Mouse (Mus musculus) heart, postnatal 0 days (tissue): ENCODE measurements at regions not wholly inside any gene's neighbourhood (a gene's known extent, or its start where the extent isn't known, plus 50 kb on each side); places are given as distances from the start of the nearest gene placed in this dataset.

ENCODE experiments used
- ATAC-seq: fragments of 200-750 bp; cut with Nextera tagmentation; 2 replicates; pipeline ENCODE4 v1.8.0; 2017; ENCODE audit warnings: low read depth, moderate number of reproducible peaks, moderate library complexity; ENCODE audit not compliant: insufficient read depth
- DNase-seq: peaks from one replicate; pipeline ENCODE4 v3.0.0-alpha.2; 2016; ENCODE audit warnings: low spot score
- H3K27ac ChIP-seq: fragments of 300-500 bp; sonication (generic); 2 replicates; pipeline ENCODE4 v1.5.1; 2014; ENCODE audit warnings: low read depth, mild to moderate bottlenecking
- H3K27me3 ChIP-seq: fragments of 300-500 bp; sonication (generic); 2 replicates; pipeline ENCODE4 v1.6.1; 2014; ENCODE audit warnings: low read length, mixed read lengths; ENCODE audit not compliant: control insufficient read depth, insufficient read depth
- H3K36me3 ChIP-seq: fragments of 300-500 bp; sonication (generic); replicated peaks from 2 replicates; pipeline ENCODE4 v1.6.1; 2014; ENCODE audit warnings: low read length, mixed read lengths; ENCODE audit not compliant: control insufficient read depth, insufficient read depth
- H3K4me1 ChIP-seq: fragments of 300-500 bp; sonication (generic); 2 replicates; pipeline ENCODE4 v1.6.1; 2014; ENCODE audit warnings: antibody characterized with exemption; ENCODE audit not compliant: control insufficient read depth, insufficient read depth
- H3K4me2 ChIP-seq: fragments of 300-500 bp; sonication (generic); 2 replicates; pipeline ENCODE4 v1.6.1; 2014; ENCODE audit warnings: low read depth, mild to moderate bottlenecking, low read length, moderate library complexity
- H3K4me3 ChIP-seq: fragments of 300-500 bp; sonication (generic); 2 replicates; pipeline ENCODE4 v1.5.1; 2014; ENCODE audit warnings: low read depth, low read length
- H3K9ac ChIP-seq: fragments of 300-500 bp; sonication (generic); replicated peaks from 2 replicates; pipeline ENCODE4 v1.6.1; 2014; ENCODE audit warnings: low read depth, low read length, mixed read lengths
- H3K9me3 ChIP-seq: fragments of 300-500 bp; sonication (generic); replicated peaks from 2 replicates; pipeline ENCODE4 v1.6.1; 2016; ENCODE audit warnings: low read length; ENCODE audit not compliant: control insufficient read depth
- CTCF ChIP-seq: IDR thresholded peaks from 2 replicates; pipeline ENCODE4 v1.5.1; 2016; ENCODE audit warnings: antibody characterized with exemption, control low read depth, low read depth
- EP300 ChIP-seq: IDR thresholded peaks from 2 replicates; pipeline ENCODE4 v1.6.1; 2016; ENCODE audit warnings: antibody characterized with exemption, low read depth
- WGBS: fragments of 180-500 bp; shearing (Covaris S2); extraction: QIAGEN DNeasy Blood & Tissue Kit; methylation state at CpG from one replicate; pipeline ENCODE4 v1.1.7; 2014; 5-methylcytosine and 5-hydroxymethylcytosine counted together

DNA sequence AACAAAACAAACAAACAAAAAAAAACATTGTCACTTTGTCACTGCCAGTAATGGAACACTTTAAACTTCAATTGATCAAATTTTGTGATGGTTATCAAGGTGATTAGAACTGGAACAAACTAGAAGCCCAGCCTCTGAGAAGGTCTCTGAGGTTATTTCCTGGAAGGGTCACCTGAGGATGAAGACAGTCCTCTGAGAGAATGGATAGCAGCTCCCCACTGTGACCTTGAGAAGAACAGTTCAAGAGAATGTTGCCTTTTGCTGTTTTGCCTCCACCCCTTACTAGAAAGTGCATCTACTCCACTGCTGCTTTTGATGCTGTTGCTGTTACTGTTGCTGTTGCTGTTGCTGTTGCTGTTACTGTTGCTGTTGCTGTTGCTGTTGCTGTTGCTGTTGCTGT is 205.1 kb upstream of the Clec14a start:
- H3K4me1 ChIP-seq: peaks cover 6% of the 10 kb centered on the region; the same call in 1 of the 2 replicates
- no peak overlapping the region for H3K4me2 ChIP-seq
- no peak for TF ChIP-seq CTCF
- TF ChIP-seq EP300: no peak
- DNase-seq (no peak), ATAC-seq (no peak)
- H3K36me3 ChIP-seq: no peaks in the 10 kb centered on the region
- no peak overlapping the region for H3K9ac ChIP-seq
- H3K27me3 ChIP-seq: no peaks in the 10 kb centered on the region
- H3K4me3 ChIP-seq: no peak overlapping the region
- no peak overlapping the region for H3K27ac ChIP-seq
- H3K9me3 ChIP-seq: no peaks in the 10 kb centered on the region

DNA sequence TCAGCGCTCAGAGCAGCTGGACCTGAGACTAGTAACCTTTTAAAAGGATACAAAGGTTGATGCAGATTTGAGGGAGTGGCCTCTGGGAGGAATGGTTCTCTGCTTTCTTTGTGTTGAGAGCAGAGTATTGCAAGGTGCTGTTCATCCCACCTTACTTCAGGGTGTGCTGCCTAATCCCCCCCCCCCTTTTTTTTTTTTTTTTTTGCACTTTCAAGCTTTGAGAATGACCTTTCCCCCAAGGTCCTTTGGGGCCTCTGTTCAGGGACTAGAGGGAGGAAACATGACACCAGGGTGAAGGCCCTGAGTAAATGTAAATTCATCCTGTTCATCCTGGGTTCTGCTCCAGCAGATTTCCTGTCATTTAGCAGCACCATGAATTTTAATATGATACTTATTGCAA is 204.4 kb upstream of the Clec14a start:
- no peak for DNase-seq
- Histone ChIP-seq H3K27me3 (no peaks in the 10 kb centered on the region), H3K4me2 (no peak overlapping the region), H3K4me1 (peaks cover 6% of the 10 kb centered on the region; the same call in 1 of the 2 replicates), H3K36me3 (no peaks in the 10 kb centered on the region), H3K9me3 (no peaks in the 10 kb centered on the region), H3K9ac (no peak overlapping the region), H3K27ac (no peak overlapping the region), H3K4me3 (no peak overlapping the region)
- ATAC-seq: no peak
- WGBS: 74% methylated on average over 1 of the region's 1 CpGs
- TF ChIP-seq EP300 (no peak), CTCF (no peak)

DNA sequence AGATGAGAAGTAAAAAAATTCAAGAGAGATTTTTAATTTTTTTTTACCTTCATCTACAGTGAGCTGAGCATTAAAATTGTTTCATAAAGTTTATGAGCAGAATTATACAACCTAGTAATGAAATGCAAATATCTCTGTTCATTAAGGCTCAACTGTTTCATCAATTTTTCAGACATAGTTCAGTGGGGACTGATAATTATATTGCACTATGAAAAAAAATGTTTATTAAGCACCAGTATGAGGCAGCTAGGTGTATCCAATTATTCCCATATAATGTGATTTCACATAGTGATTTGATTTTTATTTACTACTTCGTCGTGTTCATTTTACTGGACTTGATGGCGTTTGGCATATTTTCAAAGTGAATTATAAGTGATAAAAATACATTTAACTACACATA is 191.4 kb upstream of the Clec14a start:
- H3K4me1 ChIP-seq: no peaks in the 10 kb centered on the region
- DNase-seq: no peak
- H3K4me2 ChIP-seq: no peak overlapping the region
- WGBS: 78% methylated on average over 3 of the region's 3 CpGs
- no peak overlapping the region for H3K9ac ChIP-seq
- no peak overlapping the region for H3K27ac ChIP-seq
- ATAC-seq: no peak
- no peaks in the 10 kb centered on the region for H3K9me3 ChIP-seq
- H3K4me3 ChIP-seq: no peak overlapping the region
- no peak for TF ChIP-seq EP300
- no peaks in the 10 kb centered on the region for H3K36me3 ChIP-seq
- no peaks in the 10 kb centered on the region for H3K27me3 ChIP-seq

DNA sequence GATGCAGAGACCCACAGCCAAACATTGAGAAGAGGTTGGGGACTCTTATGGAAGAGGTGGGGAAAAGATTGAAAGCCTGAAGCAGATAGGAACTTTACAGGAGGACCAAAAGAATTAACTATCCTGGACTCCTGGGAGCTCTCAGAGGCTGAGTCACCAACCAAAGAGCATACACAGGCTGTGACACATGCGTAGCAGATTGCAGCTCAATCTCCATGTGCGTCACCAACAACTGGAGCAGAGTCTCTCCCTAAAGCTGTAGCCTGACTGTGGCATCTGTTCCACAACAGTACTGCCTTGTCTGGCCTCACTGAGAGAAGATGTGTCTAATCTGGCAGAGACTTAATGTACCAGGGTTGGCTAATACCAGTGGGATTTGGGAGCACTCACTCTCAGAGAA is 185.7 kb upstream of the Clec14a start:
- Histone ChIP-seq H3K9me3 (no peaks in the 10 kb centered on the region), H3K27me3 (no peaks in the 10 kb centered on the region), H3K4me1 (no peaks in the 10 kb centered on the region), H3K4me3 (no peak overlapping the region), H3K4me2 (no peak overlapping the region), H3K9ac (no peak overlapping the region), H3K36me3 (no peaks in the 10 kb centered on the region), H3K27ac (no peak overlapping the region)
- TF ChIP-seq EP300: no peak
- no peak for TF ChIP-seq CTCF
- ATAC-seq (no peak), DNase-seq (no peak)
- WGBS: 82% methylated on average over 2 of the region's 2 CpGs

DNA sequence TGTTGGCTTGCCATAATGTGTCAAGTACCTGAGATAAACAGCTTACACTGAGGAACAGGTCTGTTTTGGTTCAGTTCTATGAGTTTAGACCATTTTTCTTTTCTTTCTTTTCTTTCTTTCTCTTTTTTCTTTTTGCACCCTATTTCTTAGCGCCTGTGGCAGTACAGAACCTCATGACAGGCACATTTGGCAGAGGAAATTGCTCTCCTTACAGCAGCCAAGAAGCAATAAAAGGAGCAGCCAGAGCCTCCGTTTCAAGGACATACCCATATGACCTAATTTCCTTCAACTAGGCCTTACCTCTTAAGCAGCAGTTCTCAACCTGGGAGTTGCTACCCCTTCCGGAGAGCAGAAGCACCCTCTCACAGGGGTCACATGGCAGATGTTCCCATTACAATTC is 173.9 kb upstream of the Clec14a start:
- no peak overlapping the region for H3K4me2 ChIP-seq
- H3K4me3 ChIP-seq: no peak overlapping the region
- ATAC-seq (no peak), DNase-seq (no peak)
- H3K27ac ChIP-seq: no peak overlapping the region
- no peaks in the 10 kb centered on the region for H3K4me1 ChIP-seq
- H3K36me3 ChIP-seq: no peaks in the 10 kb centered on the region
- WGBS: 68% methylated on average over 3 of the region's 3 CpGs
- no peak overlapping the region for H3K9ac ChIP-seq
- H3K9me3 ChIP-seq: no peaks in the 10 kb centered on the region
- no peak for TF ChIP-seq CTCF
- H3K27me3 ChIP-seq: no peaks in the 10 kb centered on the region

DNA sequence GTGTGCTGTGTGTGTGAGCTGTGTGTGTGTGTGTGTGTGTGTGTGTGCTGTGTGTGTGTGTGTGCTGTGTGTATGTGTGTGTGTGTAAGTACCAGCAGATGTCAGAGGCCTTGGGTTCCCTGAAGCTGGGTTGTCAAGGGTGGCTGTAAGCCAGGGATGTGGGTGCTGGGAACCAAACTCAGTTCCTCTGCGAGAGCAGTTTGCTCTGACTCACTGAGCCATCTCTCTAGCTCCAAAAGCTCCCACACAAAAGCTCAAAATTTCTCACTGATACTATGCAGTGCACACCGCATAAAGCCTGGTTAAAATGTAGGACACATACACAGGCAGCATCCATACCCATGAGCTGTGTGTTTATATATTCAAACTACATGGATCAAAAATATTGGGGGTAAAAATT is 172.9 kb upstream of the Clec14a start:
- no peak overlapping the region for H3K4me2 ChIP-seq
- no peak for DNase-seq
- H3K4me3 ChIP-seq: no peak overlapping the region
- H3K36me3 ChIP-seq: no peaks in the 10 kb centered on the region
- H3K9me3 ChIP-seq: no peaks in the 10 kb centered on the region
- no peaks in the 10 kb centered on the region for H3K27me3 ChIP-seq
- TF ChIP-seq EP300 (no peak), CTCF (no peak)
- H3K9ac ChIP-seq: no peak overlapping the region
- H3K4me1 ChIP-seq: no peaks in the 10 kb centered on the region
- no peak for ATAC-seq
- 81% methylated on average over 2 of the region's 2 CpGs for WGBS
- H3K27ac ChIP-seq: no peak overlapping the region
